Mouse (Mus musculus): ENCODE measurements around the gene Adsl. TPM values are rescaled to one million over a fixed set of nuclear protein-coding genes. Genes with fewer than 3 reads are reported as not detected.

The Adsl gene
- total RNA-seq, 2 experiments from 2014 or later, result 123 to 128 TPM

- DNase-seq (ENCODE audit: low spot score in 2 of 2), result no peak
Observed at GRCm38 (mm10) chr15:81000419-81001138, 52.3 kb downstream of the Adsl start.

- no peak for DNase-seq (ENCODE audit: low spot score in 2 of 2)
Observed at GRCm38 (mm10) chr15:81006127-81006735, 57.9 kb downstream of the Adsl start.

GRCm38 (mm10) chr15:81007339-81007738 lies 59.0 kb downstream of the Adsl start:
- DNase-seq (ENCODE audit: low spot score in 2 of 2), result no peak

- no peak for DNase-seq (ENCODE audit: low spot score in 2 of 2)
Observed at GRCm38 (mm10) chr15:81007905-81008304, 59.6 kb downstream of the Adsl start.

- DNase-seq (ENCODE audit: low spot score in 2 of 2), result peak in 1 of 2 experiments; percentile 33
Observed at GRCm38 (mm10) chr15:81008689-81009123, 60.4 kb downstream of the Adsl start.

GRCm38 (mm10) chr15:81010114-81010513 lies 61.8 kb downstream of the Adsl start:
- peak in 1 of 2 experiments; percentile 8 for DNase-seq (ENCODE audit: low spot score in 2 of 2)

- DNase-seq (ENCODE audit: low spot score in 2 of 2), result peak in 1 of 2 experiments; percentile 7
Observed at GRCm38 (mm10) chr15:81011523-81011922, 63.2 kb downstream of the Adsl start.

- peak in 1 of 2 experiments; percentile 8 for DNase-seq (ENCODE audit: low spot score in 2 of 2)
Observed at GRCm38 (mm10) chr15:81012359-81012758, 64.1 kb downstream of the Adsl start.

GRCm38 (mm10) chr15:81013186-81013585 lies 64.9 kb downstream of the Adsl start:
- peak in 1 of 2 experiments; percentile 8 for DNase-seq (ENCODE audit: low spot score in 2 of 2)

- no peak for DNase-seq (ENCODE audit: low spot score in 2 of 2)
Observed at GRCm38 (mm10) chr15:81015068-81015744, 66.9 kb downstream of the Adsl start.

- peak in 1 of 2 experiments; percentile 10 for DNase-seq (ENCODE audit: low spot score in 2 of 2)
Observed at GRCm38 (mm10) chr15:81016488-81016887, 68.2 kb downstream of the Adsl start.

GRCm38 (mm10) chr15:81017308-81017707 lies 69.0 kb downstream of the Adsl start:
- no peak for DNase-seq (ENCODE audit: low spot score in 2 of 2)

Small RNAs within 50 kb of the gene (microRNA-seq; reads per million reads assigned to microRNA genes)
- gene Mir5113, result 4.4 reads per million, percentile 16 among the genes with 10 or more reads in this experiment

Other genes starting within 250 kb of the Adsl start
- 10 to 100 TPM; 80.8 to 81.1 TPM for gene Tnrc6b, start 237.2 kb upstream of the Adsl start, total RNA-seq (2021)
- 10 to 100 TPM; 12.8 to 15.0 TPM for gene Sgsm3, start 29.3 kb downstream of the Adsl start, total RNA-seq (2021)
- 10 to 100 TPM; 54.1 to 55.7 TPM for gene Mrtfa, start 242.3 kb downstream of the Adsl start, total RNA-seq (2021)

Measured in gastrocnemius, postnatal 4 days (tissue).